Mouse (Mus musculus) spleen, postnatal 10 days (tissue): ENCODE measurements at regions not wholly inside any gene's neighbourhood (a gene's known extent, or its start where the extent isn't known, plus 50 kb on each side); places are given as distances from the start of the nearest gene placed in this dataset.

Experiments
- DNase-seq, 2 experiments: peaks; one replicate each; pipeline ENCODE4 v3.0.0; 2021 to 2022; ENCODE audit warnings: low spot score in 2 of 2

DNA sequence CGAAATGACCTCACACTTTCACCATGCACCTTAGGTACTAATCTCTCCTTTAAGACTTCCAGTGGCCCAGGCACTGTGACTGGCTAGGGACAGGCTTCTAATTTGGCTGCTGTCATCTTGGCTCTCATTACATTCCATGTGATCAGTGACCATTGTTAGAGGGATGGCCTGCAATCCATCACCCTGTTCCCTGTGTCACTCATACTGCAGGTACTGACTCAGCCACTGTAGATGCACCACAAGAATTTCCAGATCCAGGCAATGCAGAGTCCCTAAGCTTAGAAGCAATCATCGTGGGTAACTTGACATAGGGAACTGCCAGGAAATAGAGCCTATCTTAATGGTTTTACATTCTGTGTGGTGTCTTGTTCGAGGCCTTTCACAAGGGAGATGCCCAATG lies 92.1 kb upstream of the Krr1 start:
- no peak for DNase-seq

DNA sequence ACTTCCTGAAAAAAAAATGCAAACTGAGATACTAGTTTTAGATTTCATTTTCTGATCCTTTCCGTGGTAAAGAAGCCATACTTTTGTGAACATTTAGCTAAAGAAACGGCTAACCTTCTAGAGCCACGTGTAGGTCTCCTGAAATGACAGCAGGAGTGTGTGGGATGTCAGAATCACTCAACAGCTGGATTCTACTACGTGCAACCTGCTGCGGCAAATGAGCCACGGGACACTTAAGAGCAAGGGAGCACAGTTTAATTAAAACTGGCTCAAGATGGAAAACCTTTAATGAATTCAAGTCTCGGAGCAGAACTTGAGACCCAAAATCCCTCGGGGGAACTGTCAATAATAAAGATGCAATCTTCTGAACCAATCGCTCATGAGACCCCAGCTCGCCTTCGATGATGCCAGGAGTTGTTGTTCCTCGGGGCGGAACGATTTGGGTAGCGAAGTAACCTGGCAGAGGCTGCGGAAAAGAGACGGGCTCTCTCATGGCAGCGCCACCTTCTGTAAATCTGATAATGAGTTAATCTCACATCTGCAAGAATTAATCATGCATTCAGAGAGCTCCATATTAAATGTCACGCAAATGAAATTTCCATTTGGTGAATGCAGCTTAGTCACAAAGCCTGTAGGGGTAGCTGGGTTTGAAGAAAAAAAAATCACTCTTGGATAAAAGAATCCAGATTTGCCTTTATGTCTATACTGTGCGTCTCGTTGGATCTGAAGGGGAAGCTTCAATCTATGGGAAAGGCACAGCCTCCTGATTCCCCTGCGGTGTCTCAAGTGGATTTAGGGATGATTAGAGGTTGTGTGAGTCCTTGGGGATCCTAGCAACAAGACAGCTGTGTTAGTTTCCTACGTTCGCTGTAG lies 90.9 kb upstream of the Krr1 start:
- DNase-seq: no peak

DNA sequence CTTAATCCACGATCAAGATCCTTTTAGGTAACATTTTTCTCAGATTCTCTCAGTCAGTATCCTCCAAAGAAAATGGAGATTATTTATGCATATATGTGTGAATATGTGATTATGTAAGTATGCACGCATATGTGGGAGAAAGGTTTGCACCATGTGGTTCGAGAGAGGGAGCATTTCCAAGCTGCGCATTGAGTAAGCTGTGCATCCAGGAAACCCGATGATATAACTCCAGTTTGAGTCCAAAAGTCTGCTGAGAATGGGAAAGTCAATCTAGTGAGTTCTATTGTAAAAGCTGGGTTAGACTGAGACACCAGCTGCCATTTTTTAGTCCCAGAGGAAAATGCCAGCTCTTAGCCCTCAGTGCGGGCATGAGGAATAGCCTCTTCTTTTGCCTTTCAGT lies 89.9 kb upstream of the Krr1 start:
- DNase-seq: no peak

DNA sequence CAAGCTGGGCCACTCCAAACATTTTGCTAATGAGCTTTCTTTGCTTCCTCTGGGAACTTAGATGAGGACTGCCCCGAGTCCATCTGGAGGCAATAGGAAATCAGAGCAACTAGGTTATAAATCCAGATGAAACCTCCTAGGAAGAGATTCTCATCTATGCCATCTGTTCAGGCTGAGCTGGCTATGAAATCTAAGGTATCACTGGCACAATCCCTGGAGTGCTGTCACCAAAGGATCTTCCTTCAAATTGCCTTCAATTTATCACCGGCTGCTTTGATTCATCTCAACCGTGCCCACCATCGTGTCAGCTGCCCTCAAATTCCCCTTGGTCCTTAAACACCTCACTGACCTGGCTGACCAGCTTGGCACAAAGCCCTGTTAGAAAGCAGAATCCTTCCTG lies 87.8 kb upstream of the Krr1 start:
- DNase-seq: no peak

DNA sequence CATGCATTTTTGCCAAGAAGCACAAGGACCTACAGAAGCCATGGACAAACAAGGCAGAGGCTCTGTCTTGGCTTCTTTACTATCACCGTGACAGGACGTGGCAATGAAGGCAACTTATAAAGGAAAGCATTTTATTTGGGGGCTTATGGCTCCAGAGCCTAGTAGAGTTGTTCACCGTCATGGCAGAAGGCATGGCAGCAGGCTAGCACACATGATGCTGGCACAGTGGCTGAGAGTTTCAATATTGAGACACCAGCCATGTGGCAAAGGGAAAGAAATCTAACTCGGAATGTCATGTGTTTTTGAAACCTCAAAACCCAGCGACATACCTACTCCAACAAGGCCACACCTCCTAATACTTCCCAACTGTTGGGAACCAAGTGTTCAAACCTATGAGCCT lies 83.4 kb upstream of the Krr1 start:
- DNase-seq: no peak

DNA sequence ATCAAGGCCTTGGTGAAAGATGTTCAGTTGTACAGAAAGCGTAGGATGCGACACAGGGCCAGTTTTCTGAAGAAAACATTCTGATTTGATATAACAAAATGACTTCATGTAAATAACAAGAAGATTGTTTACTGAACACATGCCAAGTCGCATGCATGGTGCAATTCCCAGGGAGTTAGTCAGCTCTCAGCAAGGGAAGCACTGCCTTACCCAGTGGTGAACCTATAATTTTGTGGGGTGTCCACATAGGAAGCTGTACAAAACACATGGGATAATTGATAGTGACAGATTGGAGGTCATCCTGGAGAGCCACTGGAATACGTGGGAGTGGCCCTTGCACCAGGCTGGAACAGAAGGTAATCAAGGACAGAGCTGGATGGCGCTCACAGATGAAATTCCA lies 79.0 kb upstream of the Krr1 start:
- DNase-seq: no peak

DNA sequence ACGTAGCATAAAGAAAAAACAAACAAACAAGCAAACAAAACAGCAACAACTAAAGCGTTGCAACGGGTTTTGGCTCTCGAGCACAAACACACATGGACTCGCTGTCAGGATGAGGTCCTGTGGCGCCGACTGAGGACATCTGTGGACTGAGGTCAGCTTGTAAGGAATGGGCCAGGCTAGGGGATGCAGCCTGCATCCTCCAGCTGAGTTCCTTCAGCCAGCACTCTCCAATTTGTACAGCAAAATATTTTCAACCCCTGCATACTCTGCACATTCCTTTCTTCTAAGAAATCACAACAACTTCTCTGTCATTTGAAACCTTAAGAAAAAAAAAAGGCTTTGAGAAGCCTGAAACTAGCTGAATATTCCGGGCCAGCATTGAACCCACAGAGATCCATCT lies 78.5 kb upstream of the Krr1 start:
- DNase-seq: no peak

DNA sequence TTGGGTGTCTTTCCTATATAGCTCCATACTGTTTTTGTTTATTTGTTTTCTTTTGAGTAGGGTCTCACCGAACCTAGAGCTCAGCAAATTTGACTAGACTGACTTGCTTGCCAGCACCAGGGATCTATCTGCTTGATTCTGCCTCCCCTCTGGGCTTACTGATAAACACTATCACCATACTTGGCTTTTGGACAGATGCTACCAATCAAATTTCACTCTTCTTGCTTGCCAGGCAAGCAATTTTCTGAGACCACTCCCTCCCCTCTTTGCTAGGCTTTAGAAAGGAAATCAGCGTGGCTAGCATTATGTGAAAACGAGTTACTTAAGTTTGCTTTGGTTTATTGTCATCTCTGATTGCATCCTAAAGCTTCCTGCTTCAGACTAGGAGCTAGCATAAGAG lies 75.1 kb upstream of the Krr1 start:
- no peak for DNase-seq

DNA sequence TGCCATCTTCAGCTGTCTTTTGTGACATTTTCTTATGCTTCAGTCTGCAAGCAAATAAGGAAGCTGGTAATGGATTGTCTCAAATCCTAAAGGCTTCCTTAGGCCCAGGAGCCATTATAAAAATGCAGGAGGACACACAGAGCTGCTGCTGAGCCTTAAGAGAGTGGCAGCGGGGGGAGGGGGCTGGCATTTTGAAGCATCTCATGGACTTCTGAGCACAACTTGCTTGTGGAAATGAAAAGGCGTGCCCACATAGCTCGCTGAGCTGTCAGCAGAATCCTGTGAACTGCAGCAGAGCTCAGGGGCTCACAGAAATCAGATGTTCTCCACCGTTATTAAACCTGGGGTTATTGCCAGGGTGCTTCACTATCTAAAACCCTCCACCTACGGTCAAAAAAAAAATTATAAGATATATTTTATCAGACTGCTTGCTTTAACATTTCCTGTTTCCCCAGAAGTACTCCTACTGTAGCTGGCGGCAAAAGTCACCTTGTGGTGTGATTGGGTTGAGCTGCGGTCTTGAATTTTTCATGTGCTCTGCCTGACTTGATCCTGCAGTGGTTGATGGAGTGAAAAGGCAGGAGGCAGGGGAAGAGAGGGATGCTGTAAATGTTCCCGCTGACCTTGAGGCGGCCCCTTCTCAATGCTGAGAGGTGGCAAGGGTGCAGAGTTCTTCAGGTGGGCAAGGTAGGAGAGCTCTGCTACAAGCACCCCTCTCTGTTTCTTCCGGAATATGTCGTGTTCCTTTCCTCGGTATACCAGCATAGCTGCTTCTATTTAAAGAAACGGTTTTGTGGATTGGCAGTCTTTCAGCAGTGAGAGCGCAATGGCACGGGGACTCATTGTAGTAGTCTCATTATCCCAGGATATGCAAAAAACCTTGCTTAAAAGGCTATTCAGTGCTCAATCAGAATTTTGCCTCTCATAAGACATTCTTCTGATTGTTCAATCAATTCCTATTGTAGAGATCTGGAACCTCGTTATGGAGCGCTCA lies 71.4 kb upstream of the Krr1 start:
- DNase-seq: no peak

DNA sequence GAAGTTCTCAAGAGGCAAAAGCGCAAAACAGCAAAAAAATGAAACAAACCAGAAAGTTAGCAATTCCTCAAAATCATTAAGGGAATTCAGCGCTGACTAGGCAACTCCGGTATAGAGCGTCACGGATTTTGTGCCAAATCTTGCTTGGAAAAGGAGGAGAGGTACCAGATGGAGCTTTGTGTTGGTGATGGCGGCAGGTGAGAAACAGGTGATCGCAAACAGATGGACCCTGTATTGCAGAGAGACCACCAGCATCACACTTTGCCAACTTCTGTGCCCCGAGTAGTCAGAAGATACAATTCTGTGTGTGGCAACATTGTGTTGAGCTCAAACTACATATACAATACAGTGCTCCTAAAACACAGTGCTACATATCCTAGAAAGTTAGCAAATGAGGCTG lies 68.5 kb upstream of the Krr1 start:
- DNase-seq: no peak

DNA sequence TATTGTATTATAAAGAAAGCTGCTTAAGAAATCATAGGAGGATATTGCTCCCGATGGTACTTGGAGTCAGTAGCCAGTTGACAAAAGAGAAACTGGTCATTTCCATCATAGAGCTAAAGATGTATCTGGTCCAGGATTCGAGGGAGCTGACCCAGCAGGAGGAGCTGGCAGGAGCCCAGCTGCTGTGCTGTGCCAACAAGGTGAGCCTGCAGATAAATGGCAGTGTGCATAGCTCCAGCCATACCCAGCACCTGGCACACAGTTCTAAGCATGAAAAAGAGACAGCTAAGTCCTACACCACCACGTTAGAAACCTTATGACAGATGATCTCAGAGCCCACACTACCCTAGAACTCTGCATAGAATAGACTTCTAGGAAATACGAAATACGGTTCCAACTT lies 64.6 kb upstream of the Krr1 start:
- no peak for DNase-seq

DNA sequence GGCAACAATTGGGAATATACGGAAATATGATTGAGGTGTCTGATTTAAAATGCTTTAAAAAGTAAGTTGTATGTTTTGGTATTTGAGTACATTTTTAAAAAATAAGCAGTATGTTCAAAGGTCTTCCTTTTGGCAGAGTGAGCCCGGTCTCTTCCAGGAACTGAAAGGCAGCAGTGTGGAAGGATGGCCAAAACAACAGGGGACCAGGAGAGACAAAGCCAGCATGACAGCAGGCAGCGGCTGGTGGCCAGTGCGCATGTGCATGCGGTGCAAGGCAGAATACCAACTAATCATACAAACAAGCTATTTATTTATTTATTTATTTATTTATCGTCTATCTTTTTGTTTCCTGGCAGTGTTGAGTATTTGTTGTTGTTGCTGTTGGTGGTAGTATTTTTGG lies 59.9 kb upstream of the Krr1 start:
- no peak for DNase-seq

DNA sequence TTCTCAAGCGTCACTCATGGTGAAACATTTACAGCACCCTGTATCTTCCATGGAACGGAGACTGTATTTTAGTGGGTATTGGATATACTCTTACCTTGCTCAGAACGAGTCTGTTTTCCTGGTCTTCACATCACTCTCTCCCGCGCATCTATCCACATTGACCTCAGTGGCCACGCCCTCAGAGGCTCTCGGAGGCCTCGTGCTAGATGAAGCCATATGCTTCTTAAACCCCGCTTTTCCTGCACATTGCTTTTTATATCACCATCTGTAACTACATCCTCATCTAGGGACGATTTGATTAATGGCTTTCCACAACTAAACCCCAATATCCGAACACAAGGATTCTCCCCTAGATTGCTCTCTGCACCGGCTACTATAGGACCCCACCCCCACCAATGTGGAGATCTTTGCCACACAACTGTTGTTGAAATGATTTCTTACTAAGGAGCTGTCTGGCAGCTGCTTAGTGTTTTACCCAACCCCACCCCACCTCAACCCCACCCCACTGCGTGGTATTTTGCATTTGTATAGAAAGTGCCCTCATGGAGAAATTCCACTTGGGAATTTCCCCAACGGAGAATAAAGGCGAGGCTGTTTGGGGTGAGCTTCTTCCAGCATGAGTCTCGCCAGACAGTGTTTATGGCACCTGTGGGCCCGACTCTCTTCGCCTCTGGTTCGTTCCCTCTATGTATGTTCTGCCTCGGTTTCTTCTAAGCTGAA lies 59.2 kb upstream of the Krr1 start:
- DNase-seq: no peak

DNA sequence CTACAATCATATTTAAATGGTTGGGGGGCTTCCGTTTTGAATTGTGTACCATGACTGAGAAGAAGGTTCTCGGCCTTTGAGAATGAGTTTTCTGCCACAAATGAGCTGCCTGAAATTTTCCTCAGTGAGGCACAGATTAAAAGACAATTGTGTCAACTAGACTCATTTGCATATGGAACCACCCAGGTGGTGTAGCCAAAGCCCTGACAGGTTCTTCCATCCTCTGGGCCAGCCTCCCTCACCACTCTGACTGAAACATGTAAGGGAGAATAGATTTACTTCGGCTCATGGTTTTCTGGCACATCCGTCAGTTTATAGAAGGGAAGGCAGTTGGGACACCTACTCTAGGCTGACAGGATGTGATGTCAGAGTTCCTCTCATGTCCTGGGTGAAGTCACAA lies 58.2 kb upstream of the Krr1 start:
- no peak for DNase-seq

DNA sequence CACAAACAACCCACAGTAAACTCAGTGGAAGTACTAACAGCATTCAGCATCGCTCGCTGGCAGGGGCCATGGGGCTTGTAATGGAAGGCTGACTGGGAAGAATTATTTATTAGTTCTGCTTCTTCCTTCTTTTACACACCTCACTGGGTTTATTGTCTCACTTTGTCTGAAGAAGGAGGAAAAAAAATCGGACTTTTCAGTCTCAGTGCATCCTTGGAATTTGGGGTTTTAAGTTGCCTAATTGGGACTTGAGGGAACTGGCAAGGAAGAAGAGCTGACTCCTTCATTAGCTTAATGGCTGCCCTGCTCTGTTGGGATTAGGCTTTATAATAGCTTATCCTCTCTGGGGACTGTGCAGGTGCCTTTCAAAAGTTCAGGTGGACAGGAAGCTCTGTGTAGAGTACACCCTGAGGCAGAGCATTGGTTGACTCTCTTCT lies 54.4 kb upstream of the Krr1 start:
- no peak for DNase-seq

DNA sequence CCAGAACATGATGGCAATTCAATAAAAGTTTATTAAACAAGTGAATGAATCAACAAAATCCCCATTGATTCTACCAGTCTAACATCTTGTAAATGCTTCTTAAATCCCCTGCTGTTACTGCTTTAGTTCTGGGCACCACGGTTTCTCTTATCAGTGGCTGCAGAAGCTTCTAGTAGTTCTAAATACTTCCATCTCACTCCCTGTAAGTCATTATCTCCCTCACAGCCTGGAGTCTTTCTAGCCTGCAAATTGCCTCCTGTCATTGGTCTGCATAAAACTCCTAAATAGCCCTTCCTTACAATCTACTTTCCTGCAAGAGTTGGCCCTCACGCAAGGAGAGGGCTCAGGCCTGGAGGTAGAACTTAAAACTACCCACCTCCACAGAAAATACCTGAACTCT lies 53.0 kb upstream of the Krr1 start:
- DNase-seq: no peak

DNA sequence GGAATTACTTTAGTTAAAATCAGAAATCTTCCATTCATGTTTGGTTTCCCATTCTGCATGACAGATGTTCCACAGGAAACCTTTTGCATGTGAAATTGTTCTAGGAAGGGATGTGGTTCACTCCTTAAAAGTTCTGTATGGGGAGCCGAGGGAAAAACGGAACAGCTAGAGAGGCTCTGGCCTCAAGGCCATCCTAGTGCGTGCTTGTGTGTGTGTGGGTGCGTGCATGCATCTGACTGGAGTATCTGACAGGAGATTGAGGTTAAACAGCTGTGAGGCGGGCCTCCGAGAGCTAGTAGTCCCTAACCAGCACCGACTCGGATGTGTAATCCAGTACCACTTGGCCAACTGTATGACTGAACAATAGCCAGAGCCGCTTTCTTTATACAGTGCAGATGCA lies 51.0 kb upstream of the Krr1 start:
- no peak for DNase-seq
